Mouse (Mus musculus): ENCODE results near the gene Egfl7.

GRCm38 (mm10) chr2:26573807-26574206 is 6.0 kb upstream of the Egfl7 start:
- TF ChIP-seq POLR2A (IDR thresholded peaks at IDR 0.05; ENCODE audit: low read depth, low read length), result no peak
- no peak for TF ChIP-seq CTCF (IDR thresholded peaks at IDR 0.05; ENCODE audit: extremely low read depth, insufficient read length, insufficient replicate concordance, low read depth, low read length)

Data from small intestine, adult 2 months (tissue).